Mouse (Mus musculus) stomach, postnatal 0 days (tissue): ENCODE data around the gene Cenpp. TPM values are rescaled to one million over a fixed set of nuclear protein-coding genes. Genes with fewer than 3 reads are reported as not detected.
"Not testable (repeated sequence)": the region's sequence is repeated elsewhere in the genome, so short reads cannot be mapped to it uniquely, and the experiment has no call there.

Experiments used
- ATAC-seq: fragments of 200-750 bp; cut with Nextera tagmentation; 2 replicates; pipeline ENCODE4 v1.8.0; 2017; ENCODE audit not compliant: low FRiP score, low TSS enrichment
- DNase-seq: peaks from one replicate; pipeline ENCODE4 v3.0.0-alpha.2; 2016; ENCODE audit warnings: low spot score
- H3K27ac ChIP-seq: fragments of 300-500 bp; sonication (generic); replicated peaks from 2 replicates; pipeline ENCODE4 v1.5.1; 2014; ENCODE audit warnings: mild to moderate bottlenecking, control low read depth
- H3K27me3 ChIP-seq: fragments of 300-500 bp; sonication (generic); 2 replicates; pipeline ENCODE4 v1.6.1; 2014; ENCODE audit warnings: low read length; ENCODE audit not compliant: control insufficient read depth, insufficient read depth
- H3K36me3 ChIP-seq: fragments of 300-500 bp; sonication (generic); 2 replicates; pipeline ENCODE4 v1.6.1; 2014; ENCODE audit warnings: low read length, mixed read lengths; ENCODE audit not compliant: control insufficient read depth, insufficient read depth
- H3K4me1 ChIP-seq: fragments of 300-500 bp; sonication (generic); replicated peaks from 2 replicates; pipeline ENCODE4 v1.6.1; 2014; ENCODE audit warnings: antibody characterized with exemption; ENCODE audit not compliant: control insufficient read depth, insufficient read depth
- H3K4me2 ChIP-seq: fragments of 300-500 bp; sonication (generic); replicated peaks from 2 replicates; pipeline ENCODE4 v1.6.1; 2014; ENCODE audit warnings: low read depth, mild to moderate bottlenecking, control low read depth, moderate library complexity
- H3K4me3 ChIP-seq: fragments of 300-500 bp; sonication (generic); 2 replicates; pipeline ENCODE4 v1.5.1; 2014; ENCODE audit warnings: low read depth, low read length, control low read depth
- H3K9ac ChIP-seq: fragments of 300-500 bp; sonication (generic); 2 replicates; pipeline ENCODE4 v1.6.1; 2014; ENCODE audit warnings: mild to moderate bottlenecking, low read length, control low read depth, mixed read lengths
- H3K9me3 ChIP-seq: fragments of 300-500 bp; sonication (generic); 2 replicates; pipeline ENCODE4 v1.6.1; 2016; ENCODE audit warnings: low read length; ENCODE audit not compliant: control insufficient read depth
- CTCF ChIP-seq: IDR thresholded peaks from 2 replicates; pipeline ENCODE4 v1.5.1; 2016; ENCODE audit warnings: antibody characterized with exemption, low read depth, mild to moderate bottlenecking, moderate library complexity
- EP300 ChIP-seq: optimal IDR thresholded peaks from 2 replicates; pipeline ENCODE3; 2016; ENCODE audit warnings: antibody characterized with exemption
- WGBS: fragments of 180-500 bp; shearing (Covaris S2); extraction: QIAGEN DNeasy Blood & Tissue Kit; methylation state at CpG from one replicate; pipeline ENCODE4 v1.1.7; 2014; 5-methylcytosine and 5-hydroxymethylcytosine counted together
- polyA plus RNA-seq: library from polyadenylated mRNA; unstranded; fragments of >200 nt; fragmentation: Nextera tagmentation; extraction: Ambion mirVana; gene quantifications from 2 replicates; pipeline ENCODE4 v1.2.1, GENCODE M21; 2015

Cenpp gene
- polyA plus RNA-seq, 1 experiment from 2014 or later: 12.6 TPM

- DNase-seq: no peak
Measured at GRCm38 (mm10) chr13:49618365-49618764, 34.2 kb downstream of the Cenpp start.

GRCm38 (mm10) chr13:49617021-49617420 is 35.6 kb downstream of the Cenpp start:
- ATAC-seq (no peak), DNase-seq (no peak)
- no peaks in the 10 kb centered on the region for H3K9me3 ChIP-seq
- no peak overlapping the region for H3K9ac ChIP-seq
- H3K4me3 ChIP-seq: no peak overlapping the region
- no peak overlapping the region for H3K27ac ChIP-seq
- H3K4me2 ChIP-seq: no peak overlapping the region
- no peaks in the 10 kb centered on the region for H3K36me3 ChIP-seq
- no peak for TF ChIP-seq EP300
- WGBS: 92% methylated on average over 3 of the region's 3 CpGs
- H3K4me1 ChIP-seq: no peaks in the 10 kb centered on the region
- H3K27me3 ChIP-seq: no peaks in the 10 kb centered on the region

More at GRCm38 (mm10) chr13:49618365-49618764, 34.2 kb downstream of the Cenpp start:
- ATAC-seq: no peak
- no peaks in the 10 kb centered on the region for H3K4me1 ChIP-seq
- H3K36me3 ChIP-seq: no peaks in the 10 kb centered on the region
- no peaks in the 10 kb centered on the region for H3K27me3 ChIP-seq
- no peak overlapping the region for H3K4me3 ChIP-seq
- no peak overlapping the region for H3K9ac ChIP-seq
- H3K27ac ChIP-seq: no peak overlapping the region
- no peak for TF ChIP-seq EP300
- no peak for TF ChIP-seq CTCF
- no peak overlapping the region for H3K4me2 ChIP-seq
- H3K9me3 ChIP-seq: no peaks in the 10 kb centered on the region

DNA sequence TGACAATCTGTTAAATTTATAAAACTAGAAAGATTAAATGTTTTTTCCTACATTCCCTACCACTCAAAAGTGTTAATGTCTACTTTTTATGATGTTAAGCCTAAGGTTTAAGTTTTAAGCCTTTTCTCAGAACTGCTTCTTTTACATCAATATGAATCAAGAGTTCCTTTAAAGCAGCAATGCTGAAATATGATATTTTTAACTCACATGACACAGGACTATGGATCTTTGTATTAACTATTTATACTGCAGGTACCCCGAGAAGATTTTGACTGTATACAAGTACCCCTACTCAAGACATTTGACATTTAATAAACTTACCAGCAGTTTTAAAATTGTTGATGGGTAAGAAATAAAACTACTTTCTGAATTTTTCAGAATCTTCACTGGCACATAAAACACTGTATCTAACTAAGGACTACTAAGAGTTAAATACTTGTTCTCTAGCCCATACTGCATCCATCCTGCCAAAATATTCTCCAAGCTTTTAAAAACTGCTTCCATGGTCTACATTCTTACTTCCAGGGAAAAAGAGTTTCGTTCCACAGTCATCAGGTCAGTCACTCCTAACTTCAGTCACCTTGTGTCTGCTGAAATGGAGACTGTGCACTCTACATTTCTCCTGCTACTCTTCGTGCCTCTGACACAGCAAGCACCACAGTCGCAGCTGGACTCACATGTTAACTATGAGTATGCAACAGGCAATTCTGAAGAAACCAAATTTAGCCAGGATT is 43.8 kb downstream of the Cenpp start:
- ATAC-seq (no peak), DNase-seq (no peak)
- peak overlapping the region; percentile 42 for H3K4me2 ChIP-seq
- peak overlapping the region; percentile 67; the same call in 1 of the 2 replicates for H3K27ac ChIP-seq
- H3K36me3 ChIP-seq: no peaks in the 10 kb centered on the region
- H3K9me3 ChIP-seq: no peaks in the 10 kb centered on the region
- H3K9ac ChIP-seq: no peak overlapping the region
- TF ChIP-seq CTCF (no peak), EP300 (no peak)
- WGBS: 43% methylated on average over 4 of the region's 4 CpGs
- H3K27me3 ChIP-seq: no peaks in the 10 kb centered on the region
- peak overlapping the region; percentile 39 for H3K4me3 ChIP-seq
- no peaks in the 10 kb centered on the region for H3K4me1 ChIP-seq

DNA sequence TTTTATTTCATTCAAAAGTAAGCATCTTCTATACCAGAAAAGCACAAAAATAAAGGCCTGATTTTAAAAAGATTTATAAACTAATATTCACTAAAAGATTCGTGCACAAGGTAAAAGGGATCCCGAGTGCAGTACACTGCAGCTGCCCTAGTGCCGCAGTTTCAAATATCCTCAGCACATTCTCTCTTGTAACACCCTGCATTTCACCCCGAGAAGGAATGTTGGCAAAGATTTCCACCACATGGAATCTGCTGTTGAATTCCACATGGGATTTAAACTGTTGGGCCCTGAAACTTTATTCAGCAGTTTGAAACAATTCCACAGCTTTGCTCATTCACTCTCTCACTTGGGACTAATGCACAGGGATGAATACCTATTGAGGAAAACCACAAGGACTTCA is 44.9 kb downstream of the Cenpp start, which contains the start of gene Ogn:
Gene Ogn, plus strand, starts transcription at position 333 of the 400 bp plus-strand sequence.
- H3K9ac ChIP-seq: no peak within 1 kb of the TSS
- no peaks in the 10 kb centered on the region for H3K4me1 ChIP-seq
- peak within 1 kb of the TSS; percentile 39 for H3K4me3 ChIP-seq
- WGBS: 51% methylated on average over 4 of the region's 4 CpGs
- TF ChIP-seq CTCF (no peak), EP300 (no peak)
- H3K36me3 ChIP-seq: no peaks in the 10 kb centered on the region
- no peak for DNase-seq
- no peak for ATAC-seq
- H3K9me3 ChIP-seq: no peaks in the 10 kb centered on the region
- H3K4me2 ChIP-seq: peak within 1 kb of the TSS; percentile 42
- H3K27me3 ChIP-seq: no peaks in the 10 kb centered on the region
- peak within 1 kb of the TSS; percentile 67; the same call in 1 of the 2 replicates for H3K27ac ChIP-seq

DNA sequence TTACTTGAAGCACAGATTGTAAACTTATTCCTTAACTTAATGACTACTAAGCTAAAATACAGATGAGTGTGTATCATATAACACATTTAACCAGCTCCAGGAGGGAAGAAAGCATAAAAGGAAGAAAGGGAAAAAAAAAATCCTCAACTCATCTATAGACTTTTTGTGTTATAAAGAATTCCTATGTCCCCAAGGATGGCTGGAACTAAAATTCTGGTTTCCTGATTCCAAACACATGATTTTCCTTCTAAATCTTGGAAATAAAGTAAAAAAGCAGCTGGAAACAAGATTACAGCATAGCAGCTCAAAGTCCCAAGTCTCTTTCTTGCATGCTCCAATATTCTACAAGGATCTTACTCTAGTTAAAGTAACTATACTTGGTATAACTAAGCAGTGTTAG is 49.0 kb downstream of the Cenpp start:
- Histone ChIP-seq H3K27me3 (no peaks in the 10 kb centered on the region), H3K9me3 (no peaks in the 10 kb centered on the region), H3K4me1 (no peaks in the 10 kb centered on the region), H3K9ac (no peak overlapping the region), H3K4me3 (no peak overlapping the region), H3K27ac (no peak overlapping the region), H3K4me2 (no peak overlapping the region), H3K36me3 (no peaks in the 10 kb centered on the region)
- TF ChIP-seq EP300 (no peak), CTCF (no peak)
- DNase-seq: no peak
- ATAC-seq: no peak

GRCm38 (mm10) chr13:49602541-49602940 is 50.0 kb downstream of the Cenpp start:
- not testable (repeated sequence) for ATAC-seq, H3K4me1 ChIP-seq, H3K36me3 ChIP-seq, H3K9ac ChIP-seq, H3K4me2 ChIP-seq, H3K9me3 ChIP-seq, DNase-seq, H3K4me3 ChIP-seq, H3K27ac ChIP-seq, H3K27me3 ChIP-seq
- WGBS: 81% methylated on average over 2 of the region's 2 CpGs
